Mouse (Mus musculus): ENCODE measurements at regions not wholly inside any gene's neighbourhood (a gene's known extent, or its start where the extent isn't known, plus 50 kb on each side); places are given as distances from the start of the nearest gene placed in this dataset.

- 97% methylated on average over 1 of the region's 1 CpGs for WGBS
- Histone ChIP-seq H3K36me3 (replicated peaks) (no peaks in the 10 kb centered on the region), H3K4me2 (no peak overlapping the region), H3K27me3 (no peaks in the 10 kb centered on the region), H3K9me3 (no peaks in the 10 kb centered on the region), H3K9ac (no peak overlapping the region), H3K4me3 (replicated peaks) (no peak overlapping the region), H3K4me1 (no peaks in the 10 kb centered on the region), H3K27ac (no peak overlapping the region)
- ATAC-seq (ENCODE audit: low FRiP score): no peak
Measured at GRCm38 (mm10) chr2:106570226-106570625, 122.8 kb upstream of the Mpped2 start.

DNA sequence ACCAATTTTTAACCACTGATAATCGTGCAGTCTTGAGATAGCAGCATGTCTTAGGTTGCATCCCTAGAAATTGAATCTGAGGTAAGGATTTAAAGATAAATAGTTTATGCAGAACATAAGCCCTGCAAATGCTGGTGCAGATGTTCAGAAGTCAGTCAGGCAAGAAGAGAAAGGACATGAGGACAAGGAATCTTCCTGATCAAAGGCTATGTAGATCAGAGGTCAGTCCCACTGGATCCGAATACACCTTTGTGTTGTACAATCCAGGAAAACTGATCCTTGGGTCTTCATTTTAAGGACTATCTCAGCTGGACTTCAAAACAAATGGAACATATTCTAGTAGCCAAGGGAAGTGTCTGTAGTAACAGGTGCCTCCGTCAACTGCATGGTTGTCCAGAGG lies 121.7 kb upstream of the Mpped2 start:
- Histone ChIP-seq H3K27ac (no peak overlapping the region), H3K4me1 (no peaks in the 10 kb centered on the region), H3K9ac (no peak overlapping the region), H3K4me2 (no peak overlapping the region), H3K9me3 (no peaks in the 10 kb centered on the region), H3K4me3 (replicated peaks) (no peak overlapping the region), H3K27me3 (no peaks in the 10 kb centered on the region), H3K36me3 (replicated peaks) (no peaks in the 10 kb centered on the region)
- WGBS: 92% methylated on average over 3 of the region's 3 CpGs
- ATAC-seq (ENCODE audit: low FRiP score): no peak

- Histone ChIP-seq H3K4me3 (replicated peaks) (no peak overlapping the region), H3K9ac (no peak overlapping the region), H3K9me3 (no peaks in the 10 kb centered on the region), H3K27ac (no peak overlapping the region), H3K27me3 (no peaks in the 10 kb centered on the region), H3K36me3 (replicated peaks) (no peaks in the 10 kb centered on the region), H3K4me2 (no peak overlapping the region), H3K4me1 (no peaks in the 10 kb centered on the region)
- WGBS: 70% methylated on average over 2 of the region's 2 CpGs
- ATAC-seq (ENCODE audit: low FRiP score): no peak
Measured at GRCm38 (mm10) chr2:106571913-106572312, 121.2 kb upstream of the Mpped2 start.

GRCm38 (mm10) chr2:106576746-106577323 lies 116.2 kb upstream of the Mpped2 start:
- H3K9ac ChIP-seq: no peak overlapping the region
- no peak for ATAC-seq (ENCODE audit: low FRiP score)
- 73% methylated on average over 4 of the region's 4 CpGs for WGBS
- H3K4me3 ChIP-seq (replicated peaks): no peak overlapping the region
- no peaks in the 10 kb centered on the region for H3K27me3 ChIP-seq
- no peaks in the 10 kb centered on the region; the same call in 1 of the 2 replicates for H3K4me1 ChIP-seq
- no peak overlapping the region for H3K27ac ChIP-seq
- no peaks in the 10 kb centered on the region for H3K36me3 ChIP-seq (replicated peaks)
- no peak overlapping the region for H3K4me2 ChIP-seq
- H3K9me3 ChIP-seq: no peaks in the 10 kb centered on the region

- ATAC-seq (ENCODE audit: low FRiP score): no peak
- no peak overlapping the region for H3K4me3 ChIP-seq (replicated peaks)
- WGBS: 78% methylated on average over 1 of the region's 1 CpGs
- no peaks in the 10 kb centered on the region for H3K9me3 ChIP-seq
- no peak overlapping the region for H3K4me2 ChIP-seq
- no peak overlapping the region for H3K27ac ChIP-seq
- H3K9ac ChIP-seq: no peak overlapping the region
- no peaks in the 10 kb centered on the region for H3K36me3 ChIP-seq (replicated peaks)
- no peaks in the 10 kb centered on the region for H3K27me3 ChIP-seq
- no peaks in the 10 kb centered on the region; the same call in 1 of the 2 replicates for H3K4me1 ChIP-seq
Measured at GRCm38 (mm10) chr2:106578062-106578461, 115.0 kb upstream of the Mpped2 start.

DNA sequence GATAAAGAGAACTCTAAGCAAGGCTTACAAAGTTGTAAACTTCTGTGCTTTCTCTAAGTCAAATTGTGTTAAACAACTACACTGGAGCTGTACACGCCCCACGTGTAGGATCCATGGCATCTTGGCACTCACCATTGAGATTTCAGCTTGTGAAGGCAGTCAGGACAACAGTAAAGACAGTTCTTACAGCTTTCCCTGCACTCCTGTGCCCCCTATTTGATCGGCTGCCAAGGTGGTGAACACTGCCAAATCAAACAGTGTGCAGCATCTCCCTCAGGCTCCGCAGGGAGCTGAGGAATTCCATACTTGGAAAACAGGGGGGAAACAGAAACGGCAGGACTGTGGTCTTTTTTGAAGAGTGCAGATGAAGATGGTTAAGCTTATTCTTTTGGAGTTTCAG lies 112.4 kb upstream of the Mpped2 start:
- no peak for ATAC-seq (ENCODE audit: low FRiP score)
- no peak overlapping the region for H3K9ac ChIP-seq
- no peak overlapping the region for H3K4me2 ChIP-seq
- no peak overlapping the region for H3K4me3 ChIP-seq (replicated peaks)
- no peaks in the 10 kb centered on the region for H3K9me3 ChIP-seq
- H3K4me1 ChIP-seq: no peaks in the 10 kb centered on the region; the same call in 1 of the 2 replicates
- H3K27me3 ChIP-seq: no peaks in the 10 kb centered on the region
- H3K27ac ChIP-seq: no peak overlapping the region
- 69% methylated on average over 5 of the region's 5 CpGs for WGBS
- H3K36me3 ChIP-seq (replicated peaks): no peaks in the 10 kb centered on the region

- Histone ChIP-seq H3K4me3 (replicated peaks) (no peak overlapping the region), H3K4me2 (no peak overlapping the region)
Measured at GRCm38 (mm10) chr2:106621251-106621650, 71.8 kb upstream of the Mpped2 start.

GRCm38 (mm10) chr2:106622326-106622725 lies 70.7 kb upstream of the Mpped2 start:
- Histone ChIP-seq H3K27me3 (no peaks in the 10 kb centered on the region), H3K4me1 (no peaks in the 10 kb centered on the region), H3K36me3 (replicated peaks) (no peaks in the 10 kb centered on the region), H3K4me2 (no peak overlapping the region), H3K9me3 (no peaks in the 10 kb centered on the region), H3K4me3 (replicated peaks) (no peak overlapping the region), H3K9ac (no peak overlapping the region), H3K27ac (no peak overlapping the region)
- ATAC-seq (ENCODE audit: low FRiP score): no peak
- 87% methylated on average over 5 of the region's 5 CpGs for WGBS

More at GRCm38 (mm10) chr2:106621251-106621650, 71.8 kb upstream of the Mpped2 start:
- Histone ChIP-seq H3K27me3 (no peaks in the 10 kb centered on the region), H3K36me3 (replicated peaks) (no peaks in the 10 kb centered on the region), H3K27ac (no peak overlapping the region), H3K9ac (no peak overlapping the region), H3K4me1 (no peaks in the 10 kb centered on the region), H3K9me3 (no peaks in the 10 kb centered on the region)
- WGBS: 81% methylated on average over 3 of the region's 3 CpGs
- ATAC-seq (ENCODE audit: low FRiP score): no peak

GRCm38 (mm10) chr2:106623680-106624079 lies 69.4 kb upstream of the Mpped2 start:
- Histone ChIP-seq H3K4me2 (no peak overlapping the region), H3K27me3 (no peaks in the 10 kb centered on the region), H3K4me1 (no peaks in the 10 kb centered on the region), H3K4me3 (replicated peaks) (no peak overlapping the region), H3K27ac (no peak overlapping the region), H3K36me3 (replicated peaks) (no peaks in the 10 kb centered on the region), H3K9me3 (no peaks in the 10 kb centered on the region), H3K9ac (no peak overlapping the region)
- ATAC-seq (ENCODE audit: low FRiP score): no peak
- WGBS: 70% methylated on average over 2 of the region's 2 CpGs

DNA sequence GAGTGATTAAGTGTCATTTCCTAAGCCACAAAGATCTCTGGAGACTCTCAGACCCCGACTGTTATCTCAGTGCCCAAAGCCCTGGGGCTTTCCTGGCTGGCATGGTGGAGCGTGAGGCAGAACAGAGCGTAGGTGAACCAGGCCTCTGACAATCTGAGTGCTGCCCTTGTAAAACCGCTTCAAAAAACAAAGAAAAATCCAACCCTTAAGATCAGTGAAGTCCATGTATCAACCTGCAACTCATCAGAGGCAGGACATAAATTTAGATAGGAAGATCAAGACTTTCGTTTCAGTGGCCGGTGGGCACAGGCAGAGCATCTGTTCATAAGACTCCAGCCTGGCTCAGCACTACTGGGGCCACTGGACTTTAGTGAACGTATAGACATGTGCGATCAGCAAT lies 61.1 kb upstream of the Mpped2 start:
- no peaks in the 10 kb centered on the region for H3K27me3 ChIP-seq
- no peak overlapping the region for H3K27ac ChIP-seq
- no peak overlapping the region for H3K4me3 ChIP-seq (replicated peaks)
- no peaks in the 10 kb centered on the region for H3K4me1 ChIP-seq
- H3K9ac ChIP-seq: no peak overlapping the region
- H3K9me3 ChIP-seq: no peaks in the 10 kb centered on the region
- WGBS: 89% methylated on average over 8 of the region's 8 CpGs
- no peak for ATAC-seq (ENCODE audit: low FRiP score)
- H3K4me2 ChIP-seq: no peak overlapping the region
- no peaks in the 10 kb centered on the region for H3K36me3 ChIP-seq (replicated peaks)

Measured in forebrain, embryonic 12.5 days (tissue).